8 mouse cellular contexts compared by ENCODE assay signal in the genomic region with DNA sequence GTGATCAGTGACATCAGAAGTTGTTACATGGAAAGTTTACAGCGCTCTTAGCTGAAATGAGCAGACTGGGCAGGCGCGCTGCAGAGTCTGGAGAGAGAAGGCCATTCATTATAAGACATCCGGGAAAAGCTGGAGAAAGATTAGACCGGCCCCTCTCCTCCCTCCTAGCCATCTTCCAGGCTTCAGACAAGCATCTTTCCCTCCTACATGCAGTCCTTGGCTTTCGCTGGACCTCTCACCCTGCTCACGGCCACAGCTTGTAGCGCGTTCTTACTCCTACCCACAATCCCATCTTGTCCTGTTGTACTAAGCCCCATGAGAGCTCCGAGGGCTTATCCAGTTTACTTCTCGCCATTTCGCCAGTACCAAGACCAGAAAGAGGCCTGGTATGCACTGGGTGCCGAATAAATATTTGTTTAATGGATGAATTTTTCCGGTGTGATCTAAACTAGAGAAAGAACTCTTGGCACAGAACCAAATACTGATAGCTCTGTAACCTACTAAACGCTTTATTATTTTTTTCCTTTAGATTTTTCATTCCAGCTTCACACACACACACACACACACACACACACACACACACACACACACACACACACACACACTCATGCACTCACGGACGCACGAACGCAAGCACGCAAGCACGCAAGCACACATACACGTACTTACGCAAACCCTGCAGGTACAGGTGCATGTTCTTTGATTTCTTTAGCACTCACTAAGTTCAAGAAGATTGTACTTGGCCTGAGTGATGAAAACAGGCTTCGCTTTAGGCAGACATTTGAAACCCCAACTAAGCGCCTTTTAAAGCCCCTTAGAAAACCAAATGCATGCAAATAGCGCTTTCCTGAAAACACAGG. TPM values are rescaled to one million over a fixed set of nuclear protein-coding genes. Genes with fewer than 3 reads are reported as not detected.
A peak's percentile ranks its signal among the peaks of the same experiment; 100 is the strongest.
DNase-seq lines count a peak whose midpoint lies in the region; ATAC-seq lines count a peak whose summit lies in the region.

No protein-coding gene starts in this region.

- H3K4me2 ChIP-seq in lung, embryonic 16.5 days (ENCODE audit: low read depth, low read length): peak overlapping the region; percentile 63

- no peaks in the 10 kb centered on the region for H3K36me3 ChIP-seq in hindbrain, embryonic 10.5 days
- H3K36me3 ChIP-seq in lung, embryonic 16.5 days (ENCODE audit: control insufficient read depth, insufficient read depth, low read length): no peaks in the 10 kb centered on the region

- WGBS in hindbrain, embryonic 10.5 days: 12% methylated on average over 26 of the region's 26 CpGs
- WGBS in lung, embryonic 16.5 days: 8% methylated on average over 26 of the region's 26 CpGs

- H3K27ac ChIP-seq in brown adipose tissue, adult 24 weeks (replicated peaks; ENCODE audit: low read depth, low read length): no peak overlapping the region
- H3K27ac ChIP-seq in hindbrain, embryonic 10.5 days: peak overlapping the region; percentile 71
- peak overlapping the region; percentile 83 for H3K27ac ChIP-seq in lung, embryonic 16.5 days (ENCODE audit: low read length)

- peak overlapping the region; percentile 32 for H3K4me3 ChIP-seq in brown adipose tissue, adult 24 weeks (ENCODE audit: insufficient read depth, low read depth, low read length)
- H3K4me3 ChIP-seq in hindbrain, embryonic 10.5 days: peak overlapping the region; percentile 34
- peak overlapping the region; percentile 37 for H3K4me3 ChIP-seq in lung, embryonic 16.5 days (ENCODE audit: low read length)

- peak; percentile 14 for DNase-seq in adrenal gland, postnatal 14 days
- no peak for DNase-seq in adrenal gland, postnatal 10 days
- DNase-seq in hindbrain, embryonic 10.5 days (ENCODE audit: low spot score): no peak
- DNase-seq in spleen, postnatal 14 days (ENCODE audit: low spot score in 2 of 2): no peak
- DNase-seq in right cerebral cortex, postnatal 10 days (ENCODE audit: low spot score in 2 of 2): no peak
- no peak for DNase-seq in Muller cell, postnatal 12 days (ENCODE audit: inconsistent ontology term)

- H3K27me3 ChIP-seq in hindbrain, embryonic 10.5 days (ENCODE audit: insufficient read depth, poor library complexity, severe bottlenecking): peaks cover 53% of the 10 kb centered on the region
- no peaks in the 10 kb centered on the region for H3K27me3 ChIP-seq in lung, embryonic 16.5 days (ENCODE audit: control insufficient read depth, insufficient read depth, low read depth, low read length)

- H3K9me3 ChIP-seq in hindbrain, embryonic 10.5 days: no peaks in the 10 kb centered on the region
- no peaks in the 10 kb centered on the region for H3K9me3 ChIP-seq in lung, embryonic 16.5 days (ENCODE audit: control insufficient read depth, low read length)

- peak; percentile 69 for ATAC-seq in lung, embryonic 16.5 days (ENCODE audit: low read depth)

- H3K4me1 ChIP-seq in brown adipose tissue, adult 24 weeks (ENCODE audit: control insufficient read depth, insufficient read depth, insufficient read length, low read length): peaks cover 3% of the 10 kb centered on the region; the same call in 1 of the 2 replicates
- H3K4me1 ChIP-seq in hindbrain, embryonic 10.5 days (replicated peaks): peaks cover 14% of the 10 kb centered on the region
- peaks cover 13% of the 10 kb centered on the region for H3K4me1 ChIP-seq in lung, embryonic 16.5 days (replicated peaks; ENCODE audit: control insufficient read depth, insufficient read depth, low read length)

- peak overlapping the region; percentile 46 for H3K9ac ChIP-seq in lung, embryonic 16.5 days (ENCODE audit: low read length)

RNA-seq across cellular contexts. Expression of a gene that starts 41.4 kb away (rescaled TPM):
- 15.0 and 19.0 TPM in 2 replicates for total RNA-seq in adrenal gland, postnatal 14 days (2021)
- total RNA-seq in adrenal gland, postnatal 10 days (2021): 10 to 100 TPM; 19.6 to 20.3 TPM
- polyA plus RNA-seq in brown adipose tissue, adult 24 weeks (2012; ENCODE audit: insufficient read depth, insufficient read length, missing spikeins): 17.6 and 27.3 TPM in 2 replicates
- 11.2 and 18.6 TPM in 2 replicates for polyA plus RNA-seq in hindbrain, embryonic 10.5 days (2016; fragmentation: Nextera tagmentation; extraction: Ambion mirVana)
- 10.3 and 11.1 TPM in 2 replicates for polyA plus RNA-seq in lung, embryonic 16.5 days (2015; fragmentation: Nextera tagmentation; extraction: Ambion mirVana)
